Mouse (Mus musculus) right cerebral cortex, adult 2 months (tissue): ENCODE measurements around the gene Lasp1.
A peak's percentile ranks its signal among the peaks of the same experiment; 100 is the strongest.

Experiments used
- DNase-seq, 2 experiments: peaks; one replicate each; pipeline ENCODE4 v3.0.0; 2021 to 2022; ENCODE audit warnings: low spot score in 2 of 2

Lasp1 gene

GRCm38 (mm10) chr11:97810970-97811369, 12.2 kb downstream of the Lasp1 start:
- no peak for DNase-seq

- no peak for DNase-seq
Observed at GRCm38 (mm10) chr11:97811569-97812362, 13.0 kb downstream of the Lasp1 start.

- DNase-seq = peak in 1 of 2 experiments; percentile 47
Observed at GRCm38 (mm10) chr11:97812491-97812921, 13.7 kb downstream of the Lasp1 start.

- no peak for DNase-seq
Observed at GRCm38 (mm10) chr11:97813085-97813484, 14.3 kb downstream of the Lasp1 start.

- DNase-seq = no peak
Observed at GRCm38 (mm10) chr11:97813746-97814515, 15.1 kb downstream of the Lasp1 start.

GRCm38 (mm10) chr11:97815736-97816135, 16.9 kb downstream of the Lasp1 start:
- DNase-seq = no peak

GRCm38 (mm10) chr11:97816176-97816575, 17.4 kb downstream of the Lasp1 start:
- no peak for DNase-seq

GRCm38 (mm10) chr11:97816916-97817315, 18.1 kb downstream of the Lasp1 start:
- no peak for DNase-seq

GRCm38 (mm10) chr11:97817379-97817778, 18.6 kb downstream of the Lasp1 start:
- DNase-seq = no peak

- no peak for DNase-seq
Observed at GRCm38 (mm10) chr11:97818003-97818402, 19.2 kb downstream of the Lasp1 start.

GRCm38 (mm10) chr11:97818571-97818970, 19.8 kb downstream of the Lasp1 start:
- DNase-seq = no peak

GRCm38 (mm10) chr11:97819102-97819501, 20.3 kb downstream of the Lasp1 start:
- DNase-seq = no peak

- DNase-seq = no peak
Observed at GRCm38 (mm10) chr11:97819923-97820322, 21.1 kb downstream of the Lasp1 start.

GRCm38 (mm10) chr11:97820840-97821239, 22.0 kb downstream of the Lasp1 start:
- DNase-seq = no peak

GRCm38 (mm10) chr11:97821401-97822064, 22.7 kb downstream of the Lasp1 start:
- DNase-seq = no peak

GRCm38 (mm10) chr11:97822840-97823603, 24.2 kb downstream of the Lasp1 start:
- DNase-seq = no peak

- DNase-seq = no peak
Observed at GRCm38 (mm10) chr11:97824168-97824567, 25.4 kb downstream of the Lasp1 start.

- no peak for DNase-seq
Observed at GRCm38 (mm10) chr11:97824895-97825294, 26.1 kb downstream of the Lasp1 start.

- peak in 1 of 2 experiments; percentile 30 for DNase-seq
Observed at GRCm38 (mm10) chr11:97825295-97825694, 26.5 kb downstream of the Lasp1 start.

- DNase-seq = no peak
Observed at GRCm38 (mm10) chr11:97825971-97826370, 27.2 kb downstream of the Lasp1 start.

- no peak for DNase-seq
Observed at GRCm38 (mm10) chr11:97826414-97826813, 27.6 kb downstream of the Lasp1 start.

- no peak for DNase-seq
Observed at GRCm38 (mm10) chr11:97827654-97828053, 28.9 kb downstream of the Lasp1 start.
